Mouse (Mus musculus) liver, embryonic 14.5 days (tissue): ENCODE measurements around the gene Prkd3.

Source experiments
- CTCF ChIP-seq: IDR thresholded peaks from 2 replicates; pipeline ENCODE4 v1.5.1; 2016; ENCODE audit warnings: antibody characterized with exemption, low read depth, control low read depth
- EP300 ChIP-seq: IDR thresholded peaks from 2 replicates; pipeline ENCODE4 v1.6.1; 2016; ENCODE audit warnings: antibody characterized with exemption, low read depth

- TF ChIP-seq CTCF (no peak), EP300 (no peak)
Observed at GRCm38 (mm10) chr17:78983736-78984135, 36.9 kb downstream of the Prkd3 start.
